ENCODE assay signal across 23 mouse cellular contexts in genomic region chr19:20300066-20300651, GRCm38 (mm10).
A peak's percentile ranks its signal among the peaks of the same experiment; 100 is the strongest.
DNase-seq lines count a peak whose midpoint lies in the region; ATAC-seq and TF ChIP-seq lines count a peak whose summit lies in the region.
"Had no signal": no experiment of that assay in that cellular context is flagged by ENCODE, and none has a peak within 500 bp of the region (broad histone marks: within the 10 kb centered on the region; RNA-seq: fewer than 3 reads in every experiment).

No protein-coding gene starts in this region.

- ATAC-seq in forebrain, postnatal 0 days: peak; percentile 23; the same call in 1 of the 2 replicates
- ATAC-seq: CD4-positive, CD25-positive, alpha-beta regulatory T cell, adult 4 months; intestine, postnatal 0 days; lung, postnatal 0 days had no signal

- H3K27ac ChIP-seq in forebrain, postnatal 0 days (ENCODE audit: low read depth, low read length): no peak overlapping the region
- H3K27ac ChIP-seq: heart, adult 2 months; heart, embryonic 15.5 days; hindbrain, embryonic 15.5 days; kidney, embryonic 15.5 days; limb, embryonic 15.5 days; liver, embryonic 15.5 days; neural tube, embryonic 12.5 days had no signal

- H3K4me1 ChIP-seq in forebrain, postnatal 0 days (ENCODE audit: insufficient read depth): no peaks in the 10 kb centered on the region
- H3K4me1 ChIP-seq: heart, embryonic 15.5 days; hindbrain, embryonic 15.5 days; kidney, embryonic 15.5 days; limb, embryonic 15.5 days; liver, embryonic 15.5 days; neural tube, embryonic 12.5 days had no signal

- no peaks in the 10 kb centered on the region for H3K27me3 ChIP-seq in forebrain, postnatal 0 days (ENCODE audit: insufficient read depth, low read length)
- H3K27me3 ChIP-seq: heart, embryonic 15.5 days; hindbrain, embryonic 15.5 days; kidney, embryonic 15.5 days; limb, embryonic 15.5 days; liver, embryonic 15.5 days; neural tube, embryonic 12.5 days had no signal

- WGBS in forebrain, postnatal 0 days: 17% methylated on average over 2 of the region's 2 CpGs

- DNase-seq in cerebellum, adult 9-10 months: peak; percentile 1
- no peak for DNase-seq in cerebellum, adult 11 months
- peak; percentile 2 to 4 for DNase-seq in layer of hippocampus, adult 8-10 months (ENCODE audit: low spot score in 2 of 2)
- no peak for DNase-seq in layer of hippocampus, adult 9-10 months (ENCODE audit: low spot score)
- peak; percentile 10 for DNase-seq in brain, adult 2 months (ENCODE audit: low read depth, low spot score)
- DNase-seq in forebrain, postnatal 0 days: peak; percentile 18
- no peak for DNase-seq in lung, postnatal 36 days
- DNase-seq: adrenal gland, postnatal 14 days; gastrocnemius, postnatal 25 days; heart, adult 2 months; heart, postnatal 4 days; kidney, postnatal 4 days; thymus, postnatal 14 days had no signal

- TF ChIP-seq CTCF in forebrain, postnatal 0 days (IDR thresholded peaks at IDR 0.05; ENCODE audit: low read depth): no peak

- H3K4me2 ChIP-seq in forebrain, postnatal 0 days (ENCODE audit: low read depth): no peak overlapping the region
- H3K4me2 ChIP-seq: heart, embryonic 15.5 days; hindbrain, embryonic 15.5 days; kidney, embryonic 15.5 days; limb, embryonic 15.5 days; liver, embryonic 15.5 days; neural tube, embryonic 12.5 days had no signal

- H3K9me3 ChIP-seq in forebrain, postnatal 0 days (ENCODE audit: low read length): no peaks in the 10 kb centered on the region
- H3K9me3 ChIP-seq: heart, embryonic 15.5 days; hindbrain, embryonic 15.5 days; kidney, embryonic 15.5 days; limb, embryonic 15.5 days; liver, embryonic 15.5 days; neural tube, embryonic 12.5 days had no signal

- H3K36me3 ChIP-seq in forebrain, postnatal 0 days (ENCODE audit: insufficient read depth): no peaks in the 10 kb centered on the region
- H3K36me3 ChIP-seq: heart, embryonic 15.5 days; hindbrain, embryonic 15.5 days; kidney, embryonic 15.5 days; limb, embryonic 15.5 days; liver, embryonic 15.5 days; neural tube, embryonic 12.5 days had no signal

- no peak overlapping the region for H3K9ac ChIP-seq in forebrain, postnatal 0 days
- H3K9ac ChIP-seq: heart, embryonic 15.5 days; hindbrain, embryonic 15.5 days; kidney, embryonic 15.5 days; limb, embryonic 15.5 days; liver, embryonic 15.5 days; neural tube, embryonic 12.5 days had no signal

- H3K4me3 ChIP-seq in forebrain, postnatal 0 days (ENCODE audit: low read depth, low read length): no peak overlapping the region
- H3K4me3 ChIP-seq: erythroblast, embryonic 14.5 days; heart, adult 2 months; heart, embryonic 15.5 days; hindbrain, embryonic 15.5 days; kidney, embryonic 15.5 days; limb, embryonic 15.5 days; liver, embryonic 15.5 days; neural tube, embryonic 12.5 days had no signal

Comparison
In these comparisons a context has a peak if more than half of its experiments do, and no peak if none do; other contexts are left out.
1. DNase-seq: peak in cerebellum, adult 9-10 months (single experiment), layer of hippocampus, adult 8-10 months (2 of 2), brain, adult 2 months (single experiment) and forebrain, postnatal 0 days (single experiment); none in cerebellum, adult 11 months (single experiment), layer of hippocampus, adult 9-10 months (single experiment) and lung, postnatal 36 days (single experiment).